Mouse (Mus musculus) spleen, postnatal 4 days (tissue): ENCODE measurements around the gene H13.
"Not testable (repeated sequence)": the region's sequence is repeated elsewhere in the genome, so short reads cannot be mapped to it uniquely, and the experiment has no call there.

ENCODE experiments used
- DNase-seq, 2 experiments: peaks; one replicate each; pipeline ENCODE4 v3.0.0; 2022; ENCODE audit warnings: low spot score in 2 of 2

The H13 gene

DNA sequence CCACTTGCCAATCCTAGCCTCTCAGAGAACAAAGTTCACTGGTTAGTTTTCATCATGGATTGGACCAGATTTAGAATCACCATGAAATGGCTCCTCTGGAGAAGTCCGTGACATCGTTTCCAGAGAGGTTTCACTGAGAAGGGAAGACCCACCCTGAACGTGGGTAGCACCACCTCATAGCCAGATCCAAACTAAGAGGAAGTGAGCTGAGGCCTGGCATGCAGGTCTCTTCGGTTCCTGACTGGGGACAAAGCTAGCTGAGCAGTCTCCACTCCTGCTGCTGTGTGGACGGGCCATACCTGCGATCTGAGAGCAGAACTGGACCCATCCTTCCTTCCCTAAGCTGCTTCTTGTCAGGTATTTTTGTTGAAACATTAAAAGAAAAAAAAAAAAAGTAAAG lies 8.1 kb upstream of the H13 start:
- no peak for DNase-seq

DNA sequence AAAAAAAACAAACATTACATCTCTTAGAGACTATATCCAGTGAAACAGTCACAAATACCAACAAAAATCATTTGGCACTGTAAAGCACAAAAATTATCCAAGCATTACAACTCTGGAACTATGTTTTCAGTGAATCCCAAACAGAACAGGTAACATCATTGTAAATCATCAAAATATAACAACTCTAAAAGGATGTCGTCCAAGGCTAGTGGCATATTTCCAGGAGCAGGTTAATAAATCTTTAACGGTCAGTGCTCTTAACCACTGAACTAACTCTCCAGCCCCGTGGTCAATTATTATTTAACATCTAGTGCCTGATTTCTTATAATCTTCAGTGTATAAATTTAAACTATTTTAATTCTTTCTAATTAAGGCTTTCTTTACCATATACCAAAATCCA lies 3.1 kb upstream of the H13 start:
- DNase-seq, result not testable (repeated sequence)

DNA sequence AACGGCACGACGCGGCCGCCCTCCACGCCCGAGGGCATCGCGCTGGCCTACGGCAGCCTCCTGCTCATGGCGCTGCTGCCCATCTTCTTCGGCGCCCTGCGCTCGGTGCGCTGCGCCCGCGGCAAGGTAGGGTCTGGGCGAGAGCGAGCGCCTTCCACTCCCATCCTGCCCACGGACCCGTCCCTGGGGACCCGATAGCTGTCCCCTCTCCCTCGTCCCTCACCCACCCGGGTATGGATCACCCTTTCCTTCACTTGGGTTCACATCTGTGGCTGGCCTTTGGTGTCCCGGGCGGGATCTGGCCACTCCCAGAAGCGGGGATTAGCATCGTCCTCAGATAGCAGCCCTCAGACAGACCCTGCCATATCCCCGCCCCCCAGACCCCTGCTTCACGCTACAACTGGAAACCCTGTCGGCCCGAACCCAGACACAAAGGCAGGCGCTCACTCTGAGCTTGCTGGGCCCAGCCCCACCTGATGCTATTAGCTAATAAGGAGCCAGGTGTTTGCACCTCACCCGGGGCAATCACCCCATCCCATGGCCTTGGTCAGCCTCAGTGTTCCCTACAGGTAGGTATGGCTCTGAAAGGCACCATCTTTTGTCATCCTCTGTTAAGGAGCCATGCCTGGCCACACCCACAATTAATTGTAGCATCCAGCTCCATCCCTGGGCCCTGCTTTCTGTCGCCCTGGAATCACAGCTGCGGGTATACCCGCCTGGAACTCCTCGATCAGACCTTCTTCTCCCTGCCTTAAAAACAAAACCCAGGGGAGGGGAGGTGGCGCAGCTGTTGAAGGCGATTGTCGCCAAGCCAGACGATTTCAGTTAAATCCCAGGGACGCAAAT lies 601 bp downstream of the H13 start:
- DNase-seq, result peak in 1 of 2 experiments; percentile 20

GRCm38 (mm10) chr2:152670983-152671641 lies 1.9 kb downstream of the H13 start:
- DNase-seq, result peak; percentile 70 to 84

- peak in 1 of 2 experiments; percentile 51 for DNase-seq
These were observed 2.4 kb downstream of the H13 start for GRCm38 (mm10) chr2:152671642-152671999.

- DNase-seq, result no peak
These were observed 2.9 kb downstream of the H13 start for GRCm38 (mm10) chr2:152672166-152672565.

- DNase-seq, result no peak
These were observed 4.9 kb downstream of the H13 start for GRCm38 (mm10) chr2:152674148-152674547.

DNA sequence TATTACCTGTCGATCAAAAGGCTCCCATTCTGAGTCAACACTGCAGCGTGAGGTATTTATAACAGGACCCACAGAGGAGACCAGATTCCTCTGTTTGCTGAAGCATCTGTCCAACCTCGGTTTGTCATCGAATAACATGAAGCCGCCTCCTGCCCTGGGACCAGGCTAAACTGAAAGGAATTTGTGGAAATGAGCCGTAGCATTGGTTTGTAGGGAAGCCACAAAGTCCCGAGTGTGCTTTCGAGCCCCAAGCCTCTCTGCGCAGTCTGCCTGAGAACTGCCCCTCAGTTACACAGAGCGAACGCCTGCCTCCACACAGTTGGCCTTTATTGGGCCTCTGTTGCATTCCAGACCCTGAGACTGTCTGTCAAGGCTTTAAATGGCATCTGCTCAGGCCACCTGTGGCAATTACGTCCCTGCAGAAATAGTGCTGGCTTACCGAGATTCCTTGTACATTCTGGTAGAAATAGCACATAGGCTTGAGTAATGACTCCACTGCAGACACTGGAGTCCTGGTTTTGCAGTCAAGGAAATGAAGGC lies 6.1 kb downstream of the H13 start:
- no peak for DNase-seq

DNA sequence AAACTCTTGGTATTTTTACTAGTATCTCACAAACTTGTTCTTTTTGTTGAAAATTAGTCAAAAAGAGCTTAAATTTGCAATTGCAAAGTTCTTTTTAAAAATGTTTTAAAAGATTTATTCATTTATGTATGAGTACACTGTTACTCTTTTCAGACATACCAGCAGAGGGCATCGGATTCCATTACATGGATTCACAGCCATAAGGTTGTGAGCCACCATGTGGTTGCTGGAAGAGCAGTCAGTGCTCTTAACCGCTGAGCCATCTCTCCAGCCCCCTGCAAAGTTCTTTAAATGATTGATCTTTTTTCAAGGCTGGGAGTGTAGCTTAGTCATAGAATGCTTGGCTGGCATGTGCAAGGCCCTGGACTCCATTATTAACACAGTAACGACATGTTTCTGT lies 9.0 kb downstream of the H13 start:
- no peak for DNase-seq

GRCm38 (mm10) chr2:152678925-152679324 lies 9.7 kb downstream of the H13 start:
- DNase-seq, result no peak

DNA sequence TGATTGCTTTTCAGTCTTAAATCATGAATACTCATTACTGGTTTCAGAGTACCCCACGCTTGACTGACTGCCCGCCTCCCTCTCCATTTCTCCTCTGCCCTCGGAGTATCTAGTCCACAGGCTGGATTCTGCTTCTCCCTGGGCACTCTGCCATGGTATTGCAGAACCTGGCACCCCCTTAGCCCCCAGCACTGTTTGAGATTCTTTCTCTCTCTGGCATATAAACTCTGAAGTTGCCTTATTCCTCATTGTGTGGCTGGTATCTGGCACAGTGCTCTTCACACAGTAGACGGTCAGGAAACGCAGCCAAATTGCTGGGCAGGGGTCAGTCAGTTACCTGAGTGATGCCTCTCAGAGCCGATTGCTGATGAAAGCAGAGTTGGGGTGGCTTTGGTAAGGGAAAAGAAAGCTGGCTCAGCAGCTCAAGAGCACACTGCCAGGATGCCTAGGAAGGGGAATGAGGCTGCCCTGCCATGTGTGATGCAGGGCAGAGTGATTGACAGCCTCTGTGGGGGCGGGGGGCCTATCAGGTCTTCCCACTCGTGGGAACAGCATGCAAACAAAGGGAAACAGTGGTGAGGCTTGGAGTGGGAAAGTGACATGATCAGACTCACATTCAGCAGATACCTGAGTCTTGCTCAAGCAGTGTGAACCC lies 10.6 kb downstream of the H13 start:
- no peak for DNase-seq

GRCm38 (mm10) chr2:152683086-152683485 lies 13.8 kb downstream of the H13 start:
- no peak for DNase-seq

DNA sequence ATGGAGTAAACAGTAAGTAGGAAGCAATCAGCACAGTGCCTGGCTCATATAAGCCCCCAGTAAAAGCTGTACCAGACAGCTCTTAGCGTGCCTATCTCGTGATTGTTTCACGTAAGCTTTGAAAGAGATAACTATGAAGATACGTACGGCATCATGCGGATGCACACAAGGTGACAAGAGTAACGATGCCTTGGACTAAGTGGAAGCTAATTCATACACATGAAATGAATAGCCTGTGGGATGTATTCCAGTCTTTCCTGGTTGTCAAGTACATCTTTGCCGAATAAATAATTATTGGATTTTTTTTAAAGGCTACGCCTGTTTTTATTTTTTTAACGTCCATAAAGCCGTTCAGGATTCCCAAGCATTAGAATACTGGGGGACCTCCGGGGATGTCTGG lies 17.1 kb downstream of the H13 start:
- DNase-seq, result no peak

GRCm38 (mm10) chr2:152686806-152687267 lies 17.6 kb downstream of the H13 start, which contains the start of gene Mcts2:
Gene Mcts2, plus strand, starts transcription at chr2:152687035.
- DNase-seq, result peak; percentile 82 to 88

DNA sequence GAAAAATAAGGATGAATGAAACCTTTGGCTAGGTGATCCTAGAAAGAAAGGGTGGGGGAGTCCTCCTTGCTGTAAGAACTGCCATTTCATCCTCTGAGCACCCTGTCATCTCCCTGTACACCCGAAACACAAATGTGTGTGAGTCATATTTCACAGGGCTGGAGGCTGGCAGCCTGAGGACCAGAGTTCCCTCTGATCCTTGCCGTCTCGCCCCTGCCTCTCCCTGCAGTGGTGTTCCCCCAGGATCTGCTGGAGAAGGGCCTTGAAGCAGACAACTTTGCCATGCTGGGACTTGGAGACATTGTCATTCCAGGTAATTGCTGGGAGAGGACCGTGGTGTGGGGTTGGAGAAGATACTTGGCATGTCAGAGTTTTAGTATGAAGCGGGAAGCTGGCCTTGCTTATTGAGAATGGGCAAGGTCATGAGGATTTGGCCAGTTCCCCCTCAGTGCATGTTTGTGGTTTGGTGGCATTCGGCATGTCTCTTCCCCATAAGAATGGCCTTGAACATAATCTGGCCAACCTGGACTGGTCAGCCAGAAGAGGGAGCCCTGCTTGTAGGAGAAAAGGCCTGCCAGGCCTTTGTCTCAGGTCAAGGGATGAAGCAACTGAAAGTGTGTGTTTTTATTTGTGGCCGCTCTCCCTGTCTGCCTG lies 22.4 kb downstream of the H13 start:
- no peak for DNase-seq

DNA sequence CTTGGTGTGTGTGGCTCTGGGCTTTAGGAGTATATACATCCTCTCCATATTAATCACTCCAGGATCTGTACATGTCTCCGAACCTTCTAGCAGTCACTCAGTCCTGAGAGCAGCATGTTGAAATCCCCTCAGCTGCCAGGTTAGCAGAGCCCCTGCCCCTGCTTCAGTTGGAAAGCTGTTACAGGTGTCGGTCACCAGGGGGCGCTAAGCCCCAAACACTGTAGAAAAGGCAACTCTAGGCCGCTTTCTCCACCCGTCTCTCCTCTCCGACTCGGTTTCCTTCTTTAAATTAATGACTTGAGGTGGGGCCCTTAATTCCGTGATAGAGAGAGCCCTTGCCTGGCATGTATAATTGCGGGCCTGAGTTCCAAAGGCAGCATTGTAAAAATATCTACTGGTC lies 24.0 kb downstream of the H13 start:
- peak; percentile 67 to 87 for DNase-seq

GRCm38 (mm10) chr2:152693735-152694134 lies 24.5 kb downstream of the H13 start:
- DNase-seq, result no peak

- no peak for DNase-seq
These were observed 25.4 kb downstream of the H13 start for GRCm38 (mm10) chr2:152694708-152695107.

- no peak for DNase-seq
These were observed 26.8 kb downstream of the H13 start for GRCm38 (mm10) chr2:152696016-152696415.

DNA sequence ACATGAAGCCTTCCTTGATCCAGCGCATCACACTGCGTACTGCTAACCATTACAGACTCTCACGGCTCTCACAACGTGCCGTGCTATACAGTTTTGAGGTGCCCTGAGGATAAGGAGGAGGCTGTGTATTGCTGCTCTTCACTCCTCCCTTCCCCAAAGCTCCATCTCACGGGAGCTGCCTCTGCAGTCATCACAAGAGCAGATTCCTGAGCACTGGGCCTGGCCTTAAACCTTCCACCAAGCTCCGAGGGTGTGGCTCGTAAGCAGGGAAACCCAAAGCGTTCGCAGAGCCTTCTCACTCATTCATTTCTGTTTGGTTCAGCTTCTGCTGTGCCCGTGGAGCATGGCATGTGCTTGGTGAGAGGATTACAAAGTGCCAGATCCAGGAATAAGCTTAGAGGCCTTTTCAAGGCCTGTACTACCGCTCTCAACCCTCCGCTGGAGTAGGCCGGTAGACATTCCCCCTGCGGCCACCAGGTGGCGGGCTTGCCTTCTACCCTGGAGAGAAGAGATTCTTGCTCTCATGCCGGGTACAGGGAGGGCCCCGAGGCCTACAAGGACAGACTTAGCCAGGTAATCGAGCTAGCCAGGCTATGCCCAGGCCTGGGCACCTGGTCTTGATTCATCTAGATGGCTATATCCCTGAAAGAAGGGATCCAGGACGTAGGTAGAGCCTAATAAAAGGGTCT lies 27.4 kb downstream of the H13 start:
- DNase-seq, result peak; percentile 91 to 97

- DNase-seq, result no peak
These were observed 30.9 kb downstream of the H13 start for GRCm38 (mm10) chr2:152700138-152700537.
